Mouse (Mus musculus): ENCODE results near the gene 4933424G06Rik. TPM values are rescaled to one million over a fixed set of nuclear protein-coding genes. Genes with fewer than 3 reads are reported as not detected.

Gene 4933424G06Rik
- polyA plus RNA-seq, 1 experiment from 2014 or later: 0.98 TPM

DNA sequence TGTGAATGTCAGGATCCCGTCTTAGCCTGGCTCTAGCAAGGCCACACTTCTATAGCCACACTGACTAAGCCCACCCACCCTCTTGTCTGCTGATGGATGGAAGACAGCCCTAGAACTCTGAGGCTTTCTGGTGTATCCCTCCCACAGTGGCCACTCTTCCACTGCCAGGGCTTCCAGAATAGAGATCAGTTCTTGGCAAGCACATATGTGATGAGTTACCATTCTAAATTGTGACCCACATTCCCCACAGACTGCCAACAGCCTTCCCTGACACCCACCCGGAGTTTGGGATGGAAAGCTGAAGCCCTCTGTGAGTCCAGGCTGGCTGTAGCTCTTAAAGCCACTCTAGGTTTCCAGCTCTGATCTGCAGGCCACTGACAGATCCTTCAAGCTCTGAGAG is 2.8 kb upstream of the 4933424G06Rik start:
- H3K9ac ChIP-seq (ENCODE audit: low read depth, low read length): no peak overlapping the region
- H3K4me2 ChIP-seq (ENCODE audit: low read length): no peak overlapping the region
- peaks cover 29% of the 10 kb centered on the region for H3K36me3 ChIP-seq (ENCODE audit: control insufficient read depth, insufficient read depth, low read length)
- no peaks in the 10 kb centered on the region for H3K27me3 ChIP-seq (replicated peaks; ENCODE audit: control insufficient read depth, insufficient read depth, low read length)
- no peaks in the 10 kb centered on the region for H3K9me3 ChIP-seq (ENCODE audit: control insufficient read depth, low read length)
- WGBS: 70% methylated on average over 2 of the region's 2 CpGs
- peaks cover 21% of the 10 kb centered on the region for H3K4me1 ChIP-seq (ENCODE audit: control insufficient read depth, insufficient read depth, low read depth, low read length)
- H3K4me3 ChIP-seq (ENCODE audit: low read length): no peak overlapping the region
- ATAC-seq: no peak
- no peak overlapping the region for H3K27ac ChIP-seq (ENCODE audit: low read depth, low read length)

- 83% methylated on average over 3 of the region's 3 CpGs for WGBS
- ATAC-seq: no peak
- H3K27ac ChIP-seq (ENCODE audit: low read depth, low read length): no peak overlapping the region
- H3K4me2 ChIP-seq (ENCODE audit: low read length): peak overlapping the region; percentile 72
- H3K9me3 ChIP-seq (ENCODE audit: control insufficient read depth, low read length): no peaks in the 10 kb centered on the region
- H3K36me3 ChIP-seq (ENCODE audit: control insufficient read depth, insufficient read depth, low read length): peaks cover 26% of the 10 kb centered on the region
- no peaks in the 10 kb centered on the region for H3K27me3 ChIP-seq (replicated peaks; ENCODE audit: control insufficient read depth, insufficient read depth, low read length)
- peaks cover 21% of the 10 kb centered on the region for H3K4me1 ChIP-seq (ENCODE audit: control insufficient read depth, insufficient read depth, low read depth, low read length)
- no peak overlapping the region for H3K4me3 ChIP-seq (ENCODE audit: low read length)
- peak overlapping the region; percentile 98 for H3K9ac ChIP-seq (ENCODE audit: low read depth, low read length)
These were observed 2.2 kb upstream of the 4933424G06Rik start for GRCm38 (mm10) chr1:36707797-36708196.

DNA sequence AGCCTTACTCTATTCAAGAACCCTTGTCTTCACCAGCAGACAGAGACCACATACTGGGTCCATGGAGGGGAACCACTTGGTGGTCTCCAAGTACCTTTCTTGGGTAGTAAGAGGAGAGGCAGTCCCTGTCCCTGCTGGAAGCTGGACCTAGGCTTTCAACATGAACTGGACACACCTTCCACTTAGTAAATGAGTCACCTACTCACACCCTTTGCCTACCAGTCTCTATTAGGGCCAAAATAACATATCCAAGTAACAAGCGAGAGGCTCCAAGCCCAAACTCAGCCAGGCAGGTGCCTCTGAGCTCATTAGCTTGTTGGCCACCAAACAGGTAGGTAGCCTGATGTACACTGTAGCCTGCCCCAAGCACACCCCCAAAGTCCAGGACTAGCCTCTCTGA is 1.3 kb upstream of the 4933424G06Rik start:
- peak overlapping the region; percentile 98 for H3K9ac ChIP-seq (ENCODE audit: low read depth, low read length)
- no peak overlapping the region for H3K27ac ChIP-seq (ENCODE audit: low read depth, low read length)
- peaks cover 21% of the 10 kb centered on the region for H3K4me1 ChIP-seq (ENCODE audit: control insufficient read depth, insufficient read depth, low read depth, low read length)
- H3K4me2 ChIP-seq (ENCODE audit: low read length): peak overlapping the region; percentile 72
- H3K4me3 ChIP-seq (ENCODE audit: low read length): peak overlapping the region; percentile 100
- H3K36me3 ChIP-seq (ENCODE audit: control insufficient read depth, insufficient read depth, low read length): peaks cover 23% of the 10 kb centered on the region
- no peak for ATAC-seq
- no peaks in the 10 kb centered on the region for H3K9me3 ChIP-seq (ENCODE audit: control insufficient read depth, low read length)
- WGBS: 81% methylated on average over 1 of the region's 1 CpGs
- no peaks in the 10 kb centered on the region for H3K27me3 ChIP-seq (replicated peaks; ENCODE audit: control insufficient read depth, insufficient read depth, low read length)

- Histone ChIP-seq H3K9me3 (ENCODE audit: control insufficient read depth, low read length) (no peaks in the 10 kb centered on the region), H3K9ac (ENCODE audit: low read depth, low read length) (peak overlapping the region; percentile 98), H3K4me2 (ENCODE audit: low read length) (peak overlapping the region; percentile 72), H3K4me1 (ENCODE audit: control insufficient read depth, insufficient read depth, low read depth, low read length) (peaks cover 21% of the 10 kb centered on the region), H3K27me3 (replicated peaks; ENCODE audit: control insufficient read depth, insufficient read depth, low read length) (no peaks in the 10 kb centered on the region), H3K27ac (ENCODE audit: low read depth, low read length) (peak overlapping the region; percentile 81), H3K36me3 (ENCODE audit: control insufficient read depth, insufficient read depth, low read length) (peaks cover 19% of the 10 kb centered on the region), H3K4me3 (ENCODE audit: low read length) (peak overlapping the region; percentile 100)
- under 1% methylated on average over 29 of the region's 33 CpGs for WGBS
- peak; percentile 68 for ATAC-seq
These were observed 695 bp upstream of the 4933424G06Rik start for GRCm38 (mm10) chr1:36709055-36709853.

- no peak overlapping the region for H3K4me3 ChIP-seq (ENCODE audit: low read length)
- H3K9ac ChIP-seq (ENCODE audit: low read depth, low read length): no peak overlapping the region
- no peak overlapping the region for H3K4me2 ChIP-seq (ENCODE audit: low read length)
- H3K27me3 ChIP-seq (replicated peaks; ENCODE audit: control insufficient read depth, insufficient read depth, low read length): no peaks in the 10 kb centered on the region
- no peak overlapping the region for H3K27ac ChIP-seq (ENCODE audit: low read depth, low read length)
- peaks cover 21% of the 10 kb centered on the region for H3K4me1 ChIP-seq (ENCODE audit: control insufficient read depth, insufficient read depth, low read depth, low read length)
- ATAC-seq: no peak
- WGBS: 98% methylated on average over 2 of the region's 2 CpGs
- no peaks in the 10 kb centered on the region for H3K9me3 ChIP-seq (ENCODE audit: control insufficient read depth, low read length)
- peaks cover 10% of the 10 kb centered on the region for H3K36me3 ChIP-seq (ENCODE audit: control insufficient read depth, insufficient read depth, low read length)
These were observed 1.2 kb downstream of the 4933424G06Rik start for GRCm38 (mm10) chr1:36711104-36711503.

DNA sequence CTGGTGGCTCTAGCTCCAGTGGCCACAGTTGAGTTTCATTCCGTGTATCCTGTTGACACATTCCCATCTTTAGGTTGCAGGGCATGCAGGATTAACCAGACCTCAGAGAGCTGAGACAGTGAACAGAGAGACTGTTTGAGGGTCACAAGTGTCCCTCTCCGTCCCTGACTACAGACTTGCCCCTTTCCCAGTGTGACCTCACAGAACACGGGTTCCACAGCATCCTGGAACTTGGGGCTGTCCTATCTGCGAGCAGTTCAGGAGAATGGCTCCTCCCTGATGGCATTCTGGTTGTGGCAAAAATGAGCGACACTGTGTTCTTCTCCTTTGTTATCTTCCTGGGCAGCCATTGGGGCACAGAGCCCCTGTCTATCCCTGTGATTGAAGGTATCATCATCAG is 4.4 kb downstream of the 4933424G06Rik start, which contains the start of gene Actr1b:
Gene Actr1b, minus strand, starts transcription at position 112 of the 400 bp plus-strand sequence.
- no peak within 1 kb of the TSS for H3K27ac ChIP-seq (ENCODE audit: low read depth, low read length)
- no peak within 1 kb of the TSS for H3K9ac ChIP-seq (ENCODE audit: low read depth, low read length)
- H3K4me2 ChIP-seq (ENCODE audit: low read length): no peak within 1 kb of the TSS
- H3K36me3 ChIP-seq (ENCODE audit: control insufficient read depth, insufficient read depth, low read length): no peaks in the 10 kb centered on the region
- H3K4me1 ChIP-seq (ENCODE audit: control insufficient read depth, insufficient read depth, low read depth, low read length): no peaks in the 10 kb centered on the region
- H3K4me3 ChIP-seq (ENCODE audit: low read length): no peak within 1 kb of the TSS
- ATAC-seq: no peak
- no peaks in the 10 kb centered on the region for H3K27me3 ChIP-seq (replicated peaks; ENCODE audit: control insufficient read depth, insufficient read depth, low read length)
- H3K9me3 ChIP-seq (ENCODE audit: control insufficient read depth, low read length): no peaks in the 10 kb centered on the region
- 87% methylated on average over 5 of the region's 5 CpGs for WGBS

DNA sequence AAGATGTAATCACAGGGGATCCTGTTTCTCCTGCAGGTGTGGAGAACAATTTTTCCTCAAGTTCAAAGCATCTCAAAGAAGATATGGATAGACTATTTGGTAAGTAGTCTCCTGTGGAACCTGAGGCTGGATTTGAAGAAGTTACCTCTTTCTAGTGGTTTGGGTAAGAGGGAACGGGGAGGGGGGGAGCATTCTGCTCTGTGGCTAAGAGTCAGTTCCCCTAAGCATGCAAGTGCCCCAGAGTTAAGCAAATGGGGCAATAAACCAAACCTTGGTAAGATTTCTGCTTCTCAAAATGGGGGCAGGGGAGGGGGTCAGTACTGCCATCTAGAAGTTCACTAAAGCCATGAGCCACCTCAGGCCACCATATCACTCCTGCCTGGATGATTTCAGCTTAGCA is 8.8 kb downstream of the 4933424G06Rik start:
- no peak for ATAC-seq
- no peak overlapping the region for H3K9ac ChIP-seq (ENCODE audit: low read depth, low read length)
- no peaks in the 10 kb centered on the region for H3K36me3 ChIP-seq (ENCODE audit: control insufficient read depth, insufficient read depth, low read length)
- no peak overlapping the region for H3K27ac ChIP-seq (ENCODE audit: low read depth, low read length)
- no peak overlapping the region for H3K4me3 ChIP-seq (ENCODE audit: low read length)
- H3K27me3 ChIP-seq (replicated peaks; ENCODE audit: control insufficient read depth, insufficient read depth, low read length): no peaks in the 10 kb centered on the region
- no peak overlapping the region for H3K4me2 ChIP-seq (ENCODE audit: low read length)
- no peaks in the 10 kb centered on the region for H3K4me1 ChIP-seq (ENCODE audit: control insufficient read depth, insufficient read depth, low read depth, low read length)
- H3K9me3 ChIP-seq (ENCODE audit: control insufficient read depth, low read length): no peaks in the 10 kb centered on the region
- 100% methylated on average over 1 of the region's 1 CpGs for WGBS

- ATAC-seq: no peak
- WGBS: 73% methylated on average over 16 of the region's 16 CpGs
- no peak overlapping the region for H3K4me3 ChIP-seq (ENCODE audit: low read length)
- no peak overlapping the region for H3K9ac ChIP-seq (ENCODE audit: low read depth, low read length)
- H3K36me3 ChIP-seq (ENCODE audit: control insufficient read depth, insufficient read depth, low read length): no peaks in the 10 kb centered on the region
- no peaks in the 10 kb centered on the region for H3K27me3 ChIP-seq (replicated peaks; ENCODE audit: control insufficient read depth, insufficient read depth, low read length)
- H3K4me2 ChIP-seq (ENCODE audit: low read length): no peak overlapping the region
- H3K4me1 ChIP-seq (ENCODE audit: control insufficient read depth, insufficient read depth, low read depth, low read length): no peaks in the 10 kb centered on the region
- no peak overlapping the region for H3K27ac ChIP-seq (ENCODE audit: low read depth, low read length)
- H3K9me3 ChIP-seq (ENCODE audit: control insufficient read depth, low read length): no peaks in the 10 kb centered on the region
These were observed 13.5 kb downstream of the 4933424G06Rik start for GRCm38 (mm10) chr1:36723146-36724056.

GRCm38 (mm10) chr1:36724057-36724431 is 14.1 kb downstream of the 4933424G06Rik start:
- 69% methylated on average over 4 of the region's 4 CpGs for WGBS
- no peak for ATAC-seq
- H3K9ac ChIP-seq (ENCODE audit: low read depth, low read length): 0 out of 2 replicates have a peak overlapping the region, but pooled peaks have one; percentile 6

More at GRCm38 (mm10) chr1:36724057-36724431, 14.1 kb downstream of the 4933424G06Rik start:
- Histone ChIP-seq H3K27ac (ENCODE audit: low read depth, low read length) (no peak overlapping the region), H3K27me3 (replicated peaks; ENCODE audit: control insufficient read depth, insufficient read depth, low read length) (no peaks in the 10 kb centered on the region), H3K9me3 (ENCODE audit: control insufficient read depth, low read length) (no peaks in the 10 kb centered on the region), H3K4me1 (ENCODE audit: control insufficient read depth, insufficient read depth, low read depth, low read length) (no peaks in the 10 kb centered on the region), H3K4me2 (ENCODE audit: low read length) (no peak overlapping the region), H3K36me3 (ENCODE audit: control insufficient read depth, insufficient read depth, low read length) (no peaks in the 10 kb centered on the region), H3K4me3 (ENCODE audit: low read length) (no peak overlapping the region)

Data from hindbrain, embryonic 16.5 days (tissue).